ENCODE assay signal across 8 mouse cellular contexts in the genomic region with DNA sequence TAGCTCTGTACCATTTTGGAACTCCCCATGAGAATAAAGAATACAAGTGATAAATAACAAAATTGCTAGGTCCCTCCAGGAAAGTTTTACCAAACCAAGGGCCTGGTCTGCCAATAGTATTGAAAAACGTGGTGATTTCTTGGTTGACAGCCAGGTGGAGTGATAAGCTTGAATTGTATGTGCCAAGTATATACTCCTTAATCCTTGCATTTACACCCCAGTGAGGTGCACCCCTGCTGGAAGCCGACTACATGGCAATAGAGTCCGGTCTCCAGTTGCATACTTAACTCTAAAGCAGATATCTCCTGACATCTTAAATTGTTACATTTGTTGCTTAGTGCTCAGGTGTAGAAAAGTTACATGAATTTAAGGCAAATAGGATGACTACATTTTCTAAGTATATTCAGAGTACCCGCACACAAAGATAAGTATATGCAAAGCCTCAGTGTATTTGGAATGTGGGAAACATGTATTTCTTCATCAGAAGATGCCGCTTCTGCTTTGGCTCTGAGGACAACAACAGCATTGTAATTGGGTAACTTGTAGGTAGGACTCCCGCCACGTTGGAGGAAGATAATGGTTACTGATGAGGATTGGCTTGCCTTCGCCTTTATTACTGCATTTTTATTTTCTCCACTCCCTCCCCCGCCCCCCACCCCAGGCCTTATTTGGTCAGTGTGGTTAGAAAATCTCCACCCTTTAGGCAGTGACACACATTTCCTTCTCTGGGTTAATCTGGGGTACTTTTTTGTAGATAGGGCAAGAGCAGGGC. TPM values are rescaled to one million over a fixed set of nuclear protein-coding genes. Genes with fewer than 3 reads are reported as not detected.
A peak's percentile ranks its signal among the peaks of the same experiment; 100 is the strongest.
DNase-seq lines count a peak whose midpoint lies in the region; ATAC-seq and TF ChIP-seq lines count a peak whose summit lies in the region.

No protein-coding gene starts in this region.

- peak overlapping the region; percentile 69 for H3K4me2 ChIP-seq in embryonic facial prominence, embryonic 14.5 days (ENCODE audit: low read depth, low read length)
- H3K4me2 ChIP-seq in limb, embryonic 13.5 days (replicated peaks): peak overlapping the region; percentile 73

- peaks cover 9% of the 10 kb centered on the region for H3K4me1 ChIP-seq in embryonic facial prominence, embryonic 14.5 days (ENCODE audit: control insufficient read depth, insufficient read depth, low read length)
- peaks cover 5% of the 10 kb centered on the region for H3K4me1 ChIP-seq in limb, embryonic 13.5 days
- no peaks in the 10 kb centered on the region for H3K4me1 ChIP-seq in thymus, adult 2 months (replicated peaks; ENCODE audit: control insufficient read depth, insufficient read depth, low read length)

- peaks cover 7% of the 10 kb centered on the region; the same call in 1 of the 2 replicates for H3K36me3 ChIP-seq in embryonic facial prominence, embryonic 14.5 days (ENCODE audit: control insufficient read depth, insufficient read depth, low read length)
- peaks cover 7% of the 10 kb centered on the region for H3K36me3 ChIP-seq in limb, embryonic 13.5 days
- H3K36me3 ChIP-seq in thymus, adult 2 months (ENCODE audit: control insufficient read depth, insufficient read depth, low read length): no peaks in the 10 kb centered on the region

- no peaks in the 10 kb centered on the region for H3K9me3 ChIP-seq in embryonic facial prominence, embryonic 14.5 days (ENCODE audit: control insufficient read depth, low read length)
- H3K9me3 ChIP-seq in limb, embryonic 13.5 days: no peaks in the 10 kb centered on the region

- peak; percentile 23 for DNase-seq in cerebellum, adult 9-11 months
- DNase-seq in cerebellum, postnatal 4 days (ENCODE audit: low spot score in 2 of 2): no peak
- peak; percentile 34 for DNase-seq in CD4-positive helper T cell, adult 2 months (ENCODE audit: low read depth, low spot score)
- DNase-seq in embryonic facial prominence, embryonic 14.5 days (ENCODE audit: low spot score): peak; percentile 12
- DNase-seq in retina, postnatal 1 day: peak; percentile 5
- DNase-seq in left cerebral cortex, adult 11 months (ENCODE audit: low spot score): no peak
- DNase-seq in thymus, adult 2 months: no peak

- ATAC-seq in embryonic facial prominence, embryonic 14.5 days (ENCODE audit: low read depth): no peak
- no peak for ATAC-seq in limb, embryonic 13.5 days (ENCODE audit: low FRiP score, low read depth)

- H3K9ac ChIP-seq in embryonic facial prominence, embryonic 14.5 days (ENCODE audit: low read depth, low read length): peak overlapping the region; percentile 92
- H3K9ac ChIP-seq in limb, embryonic 13.5 days: peak overlapping the region; percentile 93

- no peak for TF ChIP-seq CTCF in thymus, adult 2 months (IDR thresholded peaks at IDR 0.05; ENCODE audit: borderline replicate concordance, control insufficient read depth, extremely low read depth, insufficient read depth, low read length, poor library complexity)

- H3K27me3 ChIP-seq in embryonic facial prominence, embryonic 14.5 days (replicated peaks; ENCODE audit: control insufficient read depth, insufficient read depth, low read length): no peaks in the 10 kb centered on the region
- no peaks in the 10 kb centered on the region for H3K27me3 ChIP-seq in limb, embryonic 13.5 days
- no peaks in the 10 kb centered on the region for H3K27me3 ChIP-seq in thymus, adult 2 months (ENCODE audit: control insufficient read depth, insufficient read depth, low read length)

- 74% methylated on average over 9 of the region's 9 CpGs for WGBS in embryonic facial prominence, embryonic 14.5 days
- 71% methylated on average over 9 of the region's 9 CpGs for WGBS in limb, embryonic 13.5 days
- 77% methylated on average over 9 of the region's 9 CpGs for WGBS in thymus, adult 2 months

- TF ChIP-seq POLR2A in thymus, adult 2 months (IDR thresholded peaks at IDR 0.05; ENCODE audit: control insufficient read depth, extremely low read depth, insufficient read depth, low read length, poor library complexity): no peak

- no peak overlapping the region for H3K27ac ChIP-seq in embryonic facial prominence, embryonic 14.5 days (replicated peaks; ENCODE audit: low read depth, low read length)
- no peak overlapping the region for H3K27ac ChIP-seq in limb, embryonic 13.5 days
- H3K27ac ChIP-seq in thymus, adult 2 months (ENCODE audit: control insufficient read depth, insufficient read depth, low read length): no peak overlapping the region

- H3K4me3 ChIP-seq in embryonic facial prominence, embryonic 14.5 days (ENCODE audit: low read depth, low read length): peak overlapping the region; percentile 83
- peak overlapping the region; percentile 75 for H3K4me3 ChIP-seq in limb, embryonic 13.5 days
- H3K4me3 ChIP-seq in thymus, adult 2 months (ENCODE audit: control insufficient read depth, insufficient read depth, low read length): no peak overlapping the region

RNA-seq across cellular contexts. Expression of a gene that starts 1.1 kb away (rescaled TPM):
- 60.3 and 62.9 TPM in 2 replicates for polyA plus RNA-seq in embryonic facial prominence, embryonic 14.5 days (2014; fragmentation: Nextera tagmentation; extraction: Ambion mirVana)
- polyA plus RNA-seq in limb, embryonic 13.5 days (2015; fragmentation: Nextera tagmentation; extraction: Ambion mirVana): 76.4 and 76.8 TPM in 2 replicates
- 42.0 and 44.1 TPM in 2 replicates for polyA plus RNA-seq in thymus, adult 2 months (2012; rRNA removed)

RNA-seq across cellular contexts. Expression of a gene that starts 9.5 kb away (rescaled TPM):
- polyA plus RNA-seq in embryonic facial prominence, embryonic 14.5 days (2014; fragmentation: Nextera tagmentation; extraction: Ambion mirVana): 21.9 and 25.6 TPM in 2 replicates
- 24.8 and 25.0 TPM in 2 replicates for polyA plus RNA-seq in limb, embryonic 13.5 days (2015; fragmentation: Nextera tagmentation; extraction: Ambion mirVana)
- polyA plus RNA-seq in thymus, adult 2 months (2012; rRNA removed): 9.9 and 14.5 TPM in 2 replicates

RNA-seq across cellular contexts. Expression of a gene that starts 38.3 kb away (rescaled TPM):
- 15.3 and 16.5 TPM in 2 replicates for polyA plus RNA-seq in embryonic facial prominence, embryonic 14.5 days (2014; fragmentation: Nextera tagmentation; extraction: Ambion mirVana)
- 14.8 and 15.0 TPM in 2 replicates for polyA plus RNA-seq in limb, embryonic 13.5 days (2015; fragmentation: Nextera tagmentation; extraction: Ambion mirVana)
- 25.2 and 25.7 TPM in 2 replicates for polyA plus RNA-seq in thymus, adult 2 months (2012; rRNA removed)

RNA-seq across cellular contexts. Expression of a gene that starts 38.3 kb away (rescaled TPM):
- 91.3 and 109 TPM in 2 replicates for polyA plus RNA-seq in embryonic facial prominence, embryonic 14.5 days (2014; fragmentation: Nextera tagmentation; extraction: Ambion mirVana)
- polyA plus RNA-seq in limb, embryonic 13.5 days (2015; fragmentation: Nextera tagmentation; extraction: Ambion mirVana): 91.5 and 106 TPM in 2 replicates
- 3.6 and 4.7 TPM in 2 replicates for polyA plus RNA-seq in thymus, adult 2 months (2012; rRNA removed)

RNA-seq across cellular contexts. Expression of a gene that starts 38.4 kb away (rescaled TPM):
- polyA plus RNA-seq in embryonic facial prominence, embryonic 14.5 days (2014; fragmentation: Nextera tagmentation; extraction: Ambion mirVana): 0.31 TPM in 1 of 2 replicates, not detected in the other
- polyA plus RNA-seq in limb, embryonic 13.5 days (2015; fragmentation: Nextera tagmentation; extraction: Ambion mirVana): not detected in 2 replicates
- polyA plus RNA-seq in thymus, adult 2 months (2012; rRNA removed): not detected in 2 replicates

Comparison
In these comparisons a context has a peak if more than half of its experiments do, and no peak if none do; other contexts are left out.
1. DNase-seq: peak in cerebellum, adult 9-11 months (single experiment), CD4-positive helper T cell, adult 2 months (single experiment), embryonic facial prominence, embryonic 14.5 days (single experiment) and retina, postnatal 1 day (single experiment); none in cerebellum, postnatal 4 days (0 of 2), left cerebral cortex, adult 11 months (single experiment) and thymus, adult 2 months (single experiment).